Mouse (Mus musculus) ES-Bruce4 (cell line): ENCODE measurements around the gene Qpctl. TPM values are rescaled to one million over a fixed set of nuclear protein-coding genes. Genes with fewer than 3 reads are reported as not detected.
A peak's percentile ranks its signal among the peaks of the same experiment; 100 is the strongest.
"Not testable (repeated sequence)": the region's sequence is repeated elsewhere in the genome, so short reads cannot be mapped to it uniquely, and the experiment has no call there.

Experiments used
- H3K27ac ChIP-seq: 2 replicates; pipeline ENCODE4 v1.5.1; 2012; ENCODE audit warnings: low read length, inconsistent platforms; ENCODE audit not compliant: insufficient read depth
- H3K27me3 ChIP-seq: 2 replicates; pipeline ENCODE4 v1.6.1; 2012; ENCODE audit warnings: mild to moderate bottlenecking, low read length, inconsistent platforms; ENCODE audit not compliant: control insufficient read depth, poor library complexity, insufficient read depth, severe bottlenecking
- H3K36me3 ChIP-seq: 2 replicates; pipeline ENCODE4 v1.6.1; 2012; ENCODE audit warnings: inconsistent platforms, mild to moderate bottlenecking, low read length, moderate library complexity; ENCODE audit not compliant: control insufficient read depth, poor library complexity, insufficient read depth, severe bottlenecking
- H3K4me1 ChIP-seq: one replicate; pipeline ENCODE4 v1.8.1; 2011; ENCODE audit warnings: low read length; ENCODE audit not compliant: control insufficient read depth, insufficient read depth
- H3K4me3 ChIP-seq: 2 replicates; pipeline ENCODE4 v1.5.1; 2011; ENCODE audit warnings: low read depth, mild to moderate bottlenecking, low read length
- H3K9ac ChIP-seq: 2 replicates; pipeline ENCODE4 v1.6.1; 2012; ENCODE audit warnings: low read depth, mild to moderate bottlenecking, inconsistent platforms; ENCODE audit not compliant: poor library complexity, severe bottlenecking
- H3K9me3 ChIP-seq: replicated peaks from 2 replicates; pipeline ENCODE4 v1.6.1; 2012; ENCODE audit warnings: mild to moderate bottlenecking, low read length, inconsistent platforms; ENCODE audit not compliant: control insufficient read depth, poor library complexity, insufficient read depth, severe bottlenecking
- CTCF ChIP-seq: IDR thresholded peaks from one replicate; pipeline ENCODE4 v1.8.1; 2011; ENCODE audit warnings: low read depth, low read length
- EP300 ChIP-seq: IDR thresholded peaks from 2 replicates; pipeline ENCODE4 v1.6.1; 2011; ENCODE audit warnings: low read depth, low read length; ENCODE audit not compliant: insufficient read depth
- POLR2A ChIP-seq: IDR thresholded peaks from one replicate; pipeline ENCODE4 v1.8.1; 2011; ENCODE audit warnings: low read length; ENCODE audit not compliant: insufficient read depth
- polyA plus RNA-seq: library from polyadenylated mRNA; stranded (reverse); fragments of >200 nt; gene quantifications from 2 replicates; pipeline ENCODE4 v1.2.4, GENCODE M21; 2011; ENCODE audit warnings: low read depth; ENCODE audit not compliant: missing spikeins, insufficient read depth, insufficient read length

Qpctl gene
- polyA plus RNA-seq, 1 experiment, result 4.6 TPM

- Histone ChIP-seq H3K27ac (no peak overlapping the region), H3K9me3 (no peaks in the 10 kb centered on the region), H3K27me3 (no peaks in the 10 kb centered on the region), H3K4me1 (peaks cover 2% of the 10 kb centered on the region), H3K9ac (peak overlapping the region; percentile 54), H3K36me3 (no peaks in the 10 kb centered on the region), H3K4me3 (peak overlapping the region; percentile 78)
- no peak for TF ChIP-seq POLR2A
- no peak for TF ChIP-seq EP300
- no peak for TF ChIP-seq CTCF
Observed at GRCm38 (mm10) chr7:19160115-19160514, 11.0 kb upstream of the Qpctl start.

- Histone ChIP-seq H3K4me3 (peak overlapping the region; percentile 69), H3K9ac (peak overlapping the region; percentile 54), H3K36me3 (no peaks in the 10 kb centered on the region), H3K27ac (no peak overlapping the region), H3K4me1 (peaks cover 2% of the 10 kb centered on the region), H3K9me3 (no peaks in the 10 kb centered on the region), H3K27me3 (no peaks in the 10 kb centered on the region)
- no peak for TF ChIP-seq CTCF
- TF ChIP-seq POLR2A, result no peak
- TF ChIP-seq EP300, result no peak
Observed at GRCm38 (mm10) chr7:19159411-19159810, 10.3 kb upstream of the Qpctl start.

GRCm38 (mm10) chr7:19158601-19159000 lies 9.5 kb upstream of the Qpctl start:
- Histone ChIP-seq H3K4me1 (no peaks in the 10 kb centered on the region), H3K27me3 (no peaks in the 10 kb centered on the region)

GRCm38 (mm10) chr7:19157160-19157800 lies 8.2 kb upstream of the Qpctl start:
- TF ChIP-seq EP300, result no peak
- TF ChIP-seq CTCF, result peak; percentile 90
- peak overlapping the region; percentile 13 for H3K4me3 ChIP-seq
- H3K27ac ChIP-seq, result no peak overlapping the region
- H3K27me3 ChIP-seq, result no peaks in the 10 kb centered on the region
- no peak overlapping the region for H3K9ac ChIP-seq
- peaks cover 6% of the 10 kb centered on the region; the same call in 1 of the 2 replicates for H3K36me3 ChIP-seq
- H3K9me3 ChIP-seq, result no peaks in the 10 kb centered on the region
- H3K4me1 ChIP-seq, result no peaks in the 10 kb centered on the region

More at GRCm38 (mm10) chr7:19158601-19159000, 9.5 kb upstream of the Qpctl start:
- Histone ChIP-seq H3K27ac (no peak overlapping the region), H3K4me3 (no peak overlapping the region), H3K9me3 (no peaks in the 10 kb centered on the region), H3K9ac (no peak overlapping the region), H3K36me3 (peaks cover under 1% of the 10 kb centered on the region; the same call in 1 of the 2 replicates)
- no peak for TF ChIP-seq CTCF
- no peak for TF ChIP-seq POLR2A
- TF ChIP-seq EP300, result no peak

GRCm38 (mm10) chr7:19155825-19156475 lies 6.9 kb upstream of the Qpctl start:
- no peak overlapping the region for H3K9ac ChIP-seq
- H3K27ac ChIP-seq, result no peak overlapping the region
- peaks cover 12% of the 10 kb centered on the region for H3K36me3 ChIP-seq
- H3K4me3 ChIP-seq, result no peak overlapping the region
- no peaks in the 10 kb centered on the region for H3K27me3 ChIP-seq
- H3K4me1 ChIP-seq, result no peaks in the 10 kb centered on the region
- TF ChIP-seq CTCF (peak; percentile 62), POLR2A (no peak), EP300 (no peak)
- H3K9me3 ChIP-seq, result no peaks in the 10 kb centered on the region

- Histone ChIP-seq H3K9me3 (no peaks in the 10 kb centered on the region), H3K4me3 (no peak overlapping the region), H3K27ac (no peak overlapping the region), H3K36me3 (peaks cover 12% of the 10 kb centered on the region), H3K4me1 (peaks cover 2% of the 10 kb centered on the region), H3K27me3 (no peaks in the 10 kb centered on the region), H3K9ac (no peak overlapping the region)
- no peak for TF ChIP-seq EP300
- TF ChIP-seq CTCF, result no peak
- no peak for TF ChIP-seq POLR2A
Observed at GRCm38 (mm10) chr7:19154796-19155195, 5.7 kb upstream of the Qpctl start.

GRCm38 (mm10) chr7:19151121-19151520 lies 2.0 kb upstream of the Qpctl start:
- H3K9ac ChIP-seq, H3K27me3 ChIP-seq, H3K9me3 ChIP-seq, H3K27ac ChIP-seq, H3K4me1 ChIP-seq, H3K4me3 ChIP-seq: not testable (repeated sequence)
- peaks cover 12% of the 10 kb centered on the region for H3K36me3 ChIP-seq
